Mouse (Mus musculus) ES-Bruce4 (cell line): ENCODE data around the gene Cdc37l1.

ENCODE experiments used
- CTCF ChIP-seq: IDR thresholded peaks from one replicate; pipeline ENCODE4 v1.8.1; 2011; ENCODE audit warnings: low read depth, low read length
- POLR2A ChIP-seq: IDR thresholded peaks from one replicate; pipeline ENCODE4 v1.8.1; 2011; ENCODE audit warnings: low read length; ENCODE audit not compliant: insufficient read depth

DNA sequence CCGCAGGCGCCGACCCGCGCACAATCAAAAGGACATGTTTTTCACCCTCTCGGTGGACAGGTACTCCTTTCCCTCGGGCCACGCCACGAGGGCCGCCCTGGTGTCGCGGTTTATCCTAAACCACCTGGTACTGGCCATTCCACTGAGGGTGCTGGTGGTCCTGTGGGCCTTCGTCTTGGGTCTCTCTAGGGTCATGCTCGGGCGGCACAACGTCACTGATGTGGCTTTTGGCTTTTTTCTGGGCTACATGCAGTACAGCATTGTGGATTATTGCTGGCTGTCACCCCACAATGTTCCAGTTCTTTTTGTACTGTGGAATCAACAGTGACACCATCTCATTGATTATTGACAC is 25.6 kb upstream of the Cdc37l1 start:
- TF ChIP-seq POLR2A (no peak), CTCF (no peak)
